In the genomic region with DNA sequence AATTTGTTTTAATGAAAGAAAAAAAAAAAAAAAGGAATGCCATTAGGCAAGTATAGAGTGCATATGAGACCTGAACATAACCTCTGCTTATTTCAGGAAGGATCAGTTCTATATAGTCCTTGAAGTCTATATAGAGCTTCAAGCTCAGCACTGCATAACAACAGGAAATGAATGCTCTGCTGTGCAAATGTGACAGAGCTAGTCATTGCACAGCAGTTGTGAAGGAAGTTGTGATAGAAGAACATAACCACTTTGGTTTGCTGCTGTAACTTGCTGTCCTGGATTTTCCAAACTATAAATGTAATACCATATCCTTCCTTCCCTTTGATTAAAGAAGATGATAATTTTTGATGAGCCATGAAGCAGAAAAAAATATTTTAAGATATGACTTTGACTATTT, we compare ENCODE assay signal across 17 mouse cellular contexts.
"Had no signal": no experiment of that assay in that cellular context is flagged by ENCODE, and none has a peak within 500 bp of the region (broad histone marks: within the 10 kb centered on the region; RNA-seq: fewer than 3 reads in every experiment).

No protein-coding gene starts in this region.

- H3K27me3 ChIP-seq: limb, embryonic 13.5 days; liver, embryonic 12.5 days; liver, embryonic 15.5 days; midbrain, embryonic 12.5 days; midbrain, embryonic 15.5 days; neural tube, embryonic 13.5 days had no signal

- ATAC-seq: liver, embryonic 12.5 days; midbrain, embryonic 15.5 days had no signal

- H3K4me3 ChIP-seq: limb, embryonic 13.5 days; liver, embryonic 12.5 days; liver, embryonic 15.5 days; midbrain, embryonic 12.5 days; midbrain, embryonic 15.5 days; neural tube, embryonic 13.5 days had no signal

- H3K36me3 ChIP-seq: midbrain, embryonic 15.5 days had no signal

- H3K27ac ChIP-seq: limb, embryonic 13.5 days; liver, embryonic 12.5 days; liver, embryonic 15.5 days; macrophage; midbrain, embryonic 12.5 days; midbrain, embryonic 15.5 days; neural tube, embryonic 13.5 days had no signal

- DNase-seq: kidney, adult 11 months; kidney, adult 9 months; kidney, postnatal 14 days; kidney, postnatal 4 days; left cerebral cortex, postnatal 4 days; liver; lung, adult 2 months; lung, postnatal 14 days; thymus, adult 18-20 months; thymus, postnatal 25 days had no signal

- H3K9me3 ChIP-seq: limb, embryonic 13.5 days; liver, embryonic 12.5 days; liver, embryonic 15.5 days; midbrain, embryonic 12.5 days; midbrain, embryonic 15.5 days; neural tube, embryonic 13.5 days had no signal
